Mouse (Mus musculus) spleen, adult 2 months (tissue): ENCODE results near the gene Nelfe.

Experiments
- CTCF ChIP-seq: fragments of 200-500 bp; IDR thresholded peaks from 2 replicates; pipeline ENCODE4 v1.5.1; 2011; ENCODE audit warnings: mild to moderate bottlenecking, inconsistent platforms; ENCODE audit not compliant: insufficient read depth, insufficient read length, insufficient replicate concordance; ENCODE audit errors: extremely low read depth
- POLR2A ChIP-seq: fragments of 200-500 bp; IDR thresholded peaks from 2 replicates; pipeline ENCODE4 v1.6.1; 2011; ENCODE audit warnings: low read depth, low read length, inconsistent platforms

GRCm38 (mm10) chr17:34881683-34882310 is 31.6 kb downstream of the Nelfe start, which contains the start of gene Gm20547:
- TF ChIP-seq CTCF (no peak), POLR2A (no peak)
